In genomic region chr14:76615182-76615581, GRCm38 (mm10) we compare ENCODE assay signal across 23 mouse cellular contexts. TPM values are rescaled to one million over a fixed set of nuclear protein-coding genes. Genes with fewer than 3 reads are reported as not detected.
DNase-seq lines count a peak whose midpoint lies in the region; ATAC-seq and TF ChIP-seq lines count a peak whose summit lies in the region.
"Had no signal": no experiment of that assay in that cellular context is flagged by ENCODE, and none has a peak within 500 bp of the region (broad histone marks: within the 10 kb centered on the region; RNA-seq: fewer than 3 reads in every experiment).

No protein-coding gene starts in this region.

- intact Hi-C loops in gastrocnemius, adult 2 months (cut with DNase I), result loop anchor here (10.0 kb wide), 1 partner anchor 260 kb away; no protein-coding TSS in a partner anchor

- H3K27me3 ChIP-seq in lung, embryonic 14.5 days (ENCODE audit: insufficient read depth, low read length), result no peaks in the 10 kb centered on the region
- no peaks in the 10 kb centered on the region for H3K27me3 ChIP-seq in testis, adult 2 months (ENCODE audit: control insufficient read depth, insufficient read depth, low read length)
- H3K27me3 ChIP-seq: heart, embryonic 15.5 days; limb, embryonic 13.5 days; midbrain, embryonic 13.5 days; neural tube, embryonic 13.5 days had no signal

- TF ChIP-seq POLR2A in testis, adult 2 months (IDR thresholded peaks at IDR 0.05; ENCODE audit: control insufficient read depth, low read depth, low read length), result no peak

- no peak overlapping the region for H3K9ac ChIP-seq in lung, embryonic 14.5 days
- H3K9ac ChIP-seq: heart, embryonic 15.5 days; limb, embryonic 13.5 days; midbrain, embryonic 13.5 days; neural tube, embryonic 13.5 days had no signal

- H3K36me3 ChIP-seq in lung, embryonic 14.5 days (ENCODE audit: insufficient read depth), result no peaks in the 10 kb centered on the region
- H3K36me3 ChIP-seq in testis, adult 2 months (ENCODE audit: control insufficient read depth, insufficient read depth, low read length), result no peaks in the 10 kb centered on the region
- H3K36me3 ChIP-seq: heart, embryonic 15.5 days; limb, embryonic 13.5 days; midbrain, embryonic 13.5 days; neural tube, embryonic 13.5 days had no signal

- ATAC-seq in lung, embryonic 14.5 days (ENCODE audit: insufficient read depth), result 0 out of 2 replicates have a peak, but pooled peaks have one; percentile 25
- ATAC-seq: forebrain, embryonic 16.5 days; hindbrain, embryonic 16.5 days; midbrain, embryonic 13.5 days had no signal

- no peak for DNase-seq in gastrocnemius, adult 2 months
- no peak for DNase-seq in gastrocnemius, adult 8-10 months (ENCODE audit: low spot score in 2 of 2)
- no peak for DNase-seq in lung, embryonic 14.5 days
- DNase-seq in lung, postnatal 25 days (ENCODE audit: low spot score), result no peak
- DNase-seq in testis, postnatal 14 days (ENCODE audit: low spot score), result no peak
- no peak for DNase-seq in embryo, embryonic 10 days (ENCODE audit: low spot score)
- no peak for DNase-seq in cerebellum, adult 9-11 months
- DNase-seq: adrenal gland, postnatal 14 days; cerebellum, adult 11 months; cerebellum, adult 9-10 months; gastrocnemius, postnatal 10 days; kidney, adult 18-20 months; kidney, postnatal 4 days had no signal

- WGBS in lung, embryonic 14.5 days, result 43% methylated on average over 11 of the region's 11 CpGs

- H3K27ac ChIP-seq in gastrocnemius, adult 2 months, result peak overlapping the region; percentile 1; the same call in 1 of the 2 replicates
- H3K27ac ChIP-seq in lung, embryonic 14.5 days (ENCODE audit: low read depth), result no peak overlapping the region
- H3K27ac ChIP-seq in testis, adult 2 months (ENCODE audit: control insufficient read depth, insufficient read depth, low read depth, low read length), result peak overlapping the region; percentile 4
- H3K27ac ChIP-seq: heart, embryonic 15.5 days; limb, embryonic 13.5 days; macrophage; midbrain, embryonic 13.5 days; neural tube, embryonic 13.5 days had no signal

- H3K4me2 ChIP-seq in lung, embryonic 14.5 days, result no peak overlapping the region
- H3K4me2 ChIP-seq: heart, embryonic 15.5 days; limb, embryonic 13.5 days; midbrain, embryonic 13.5 days; neural tube, embryonic 13.5 days had no signal

- no peak for TF ChIP-seq CTCF in gastrocnemius, adult 2 months (IDR thresholded peaks at IDR 0.05)
- no peak for TF ChIP-seq CTCF in lung, embryonic 14.5 days (IDR thresholded peaks at IDR 0.05; ENCODE audit: low read depth)
- TF ChIP-seq CTCF in testis, adult 2 months (IDR thresholded peaks at IDR 0.05; ENCODE audit: control insufficient read depth, insufficient read depth, insufficient replicate concordance, low read depth, low read length), result no peak

- H3K9me3 ChIP-seq in lung, embryonic 14.5 days (ENCODE audit: low read depth, low read length), result no peaks in the 10 kb centered on the region
- H3K9me3 ChIP-seq: heart, embryonic 15.5 days; limb, embryonic 13.5 days; midbrain, embryonic 13.5 days; neural tube, embryonic 13.5 days had no signal

- no peak overlapping the region for H3K4me3 ChIP-seq in gastrocnemius, adult 2 months
- no peak overlapping the region for H3K4me3 ChIP-seq in lung, embryonic 14.5 days (ENCODE audit: low read depth, low read length)
- no peak overlapping the region for H3K4me3 ChIP-seq in testis, adult 2 months (ENCODE audit: control insufficient read depth, low read depth, low read length)
- H3K4me3 ChIP-seq: erythroblast, embryonic 14.5 days; heart, embryonic 15.5 days; limb, embryonic 13.5 days; midbrain, embryonic 13.5 days; neural tube, embryonic 13.5 days had no signal

- H3K4me1 ChIP-seq in lung, embryonic 14.5 days (ENCODE audit: insufficient read depth), result peaks cover 28% of the 10 kb centered on the region
- peaks cover 5% of the 10 kb centered on the region for H3K4me1 ChIP-seq in testis, adult 2 months (ENCODE audit: control insufficient read depth, insufficient read depth, low read length)

RNA-seq across cellular contexts. Expression of gene Serp2, which starts 58.5 kb away (rescaled TPM):
- under 1 TPM in 1 of 2 experiments, not detected in 1; 0.64 TPM for total RNA-seq in gastrocnemius, adult 2 months (2021)
- total RNA-seq in gastrocnemius, adult 8-10 months (2022), result under 1 TPM in 2 of 4 experiments, not detected in 2; 0.34 to 0.39 TPM
- polyA plus RNA-seq in lung, embryonic 14.5 days (2014; fragmentation: Nextera tagmentation; extraction: Ambion mirVana), result 5.8 and 7.7 TPM in 2 replicates
- 73.8 and 80.3 TPM in 2 replicates for polyA plus RNA-seq in testis, adult 2 months (2012; rRNA removed)
- total RNA-seq: CH12.LX had no signal
- polyA plus RNA-seq: macrophage had no signal
